In genomic region chr16:58522677-58523043, GRCm38 (mm10) we compare ENCODE assay signal across 8 mouse cellular contexts. TPM values are rescaled to one million over a fixed set of nuclear protein-coding genes. Genes with fewer than 3 reads are reported as not detected.
A peak's percentile ranks its signal among the peaks of the same experiment; 100 is the strongest.
DNase-seq lines count a peak whose midpoint lies in the region; ATAC-seq and TF ChIP-seq lines count a peak whose summit lies in the region.

No protein-coding gene starts in this region.

- WGBS in heart, postnatal 0 days: under 1% methylated on average over 16 of the region's 16 CpGs

- no peaks in the 10 kb centered on the region for H3K27me3 ChIP-seq in heart, postnatal 0 days (ENCODE audit: control insufficient read depth, insufficient read depth, low read length)

- peak overlapping the region; percentile 90 for H3K27ac ChIP-seq in heart, postnatal 0 days (ENCODE audit: low read depth)

- no peak for TF ChIP-seq CTCF in heart, postnatal 0 days (IDR thresholded peaks at IDR 0.05; ENCODE audit: low read depth)

- peaks cover 14% of the 10 kb centered on the region; the same call in 1 of the 2 replicates for H3K4me1 ChIP-seq in heart, postnatal 0 days (ENCODE audit: control insufficient read depth, insufficient read depth)

- TF ChIP-seq EP300 in heart, postnatal 0 days (IDR thresholded peaks at IDR 0.05; ENCODE audit: low read depth): no peak

- peak overlapping the region; percentile 78 for H3K4me2 ChIP-seq in heart, postnatal 0 days (ENCODE audit: low read depth, low read length)

- DNase-seq in left cerebral cortex, postnatal 4 days: peak; percentile 30
- no peak for DNase-seq in left cerebral cortex, postnatal 36 days (ENCODE audit: low spot score in 2 of 2)
- DNase-seq in heart, postnatal 0 days (ENCODE audit: low spot score): no peak
- DNase-seq in cerebellum, adult 9-10 months: no peak
- no peak for DNase-seq in cerebellum, postnatal 25 days
- no peak for DNase-seq in urinary bladder, postnatal 25 days (ENCODE audit: low spot score)

- peak overlapping the region; percentile 84 for H3K4me3 ChIP-seq in heart, postnatal 0 days (ENCODE audit: low read depth, low read length)

- H3K9ac ChIP-seq in heart, postnatal 0 days (replicated peaks; ENCODE audit: low read depth, low read length): peak overlapping the region; percentile 79

- no peaks in the 10 kb centered on the region for H3K36me3 ChIP-seq in heart, postnatal 0 days (replicated peaks; ENCODE audit: control insufficient read depth, insufficient read depth, low read length)

- ATAC-seq in common myeloid progenitor, adult 5-6 weeks (replicated peaks; ENCODE audit: low read depth, poor library complexity, severe bottlenecking): peak; percentile 27; the same call in 1 of the 2 replicates
- ATAC-seq in heart, postnatal 0 days (ENCODE audit: insufficient read depth, low read depth): peak; percentile 55
- ATAC-seq in megakaryocyte, adult 5-6 weeks (ENCODE audit: poor library complexity, severe bottlenecking): peak; percentile 12; the same call in 1 of the 2 replicates

- intact Hi-C loops in left cerebral cortex, postnatal 4 days (cut with DNase I): loop anchor here (10.0 kb wide), 1 partner anchor 92 kb away; the partner anchor contains the start of gene Gm813
- intact Hi-C loops in left cerebral cortex, postnatal 36 days (cut with DNase I): no loop called here

- H3K9me3 ChIP-seq in heart, postnatal 0 days (replicated peaks; ENCODE audit: control insufficient read depth, low read length): no peaks in the 10 kb centered on the region

RNA-seq across cellular contexts. Expression of gene St3gal6, which starts 1.4 kb away (rescaled TPM):
- total RNA-seq in left cerebral cortex, postnatal 4 days (2021): 10 to 100 TPM; 12.6 to 14.4 TPM
- 10 to 100 TPM; 20.2 to 22.9 TPM for total RNA-seq in left cerebral cortex, postnatal 36 days (2021)
- 18.1 and 38.7 TPM in 2 replicates for total RNA-seq in common myeloid progenitor, adult 5-6 weeks (2017)
- 7.8 and 7.9 TPM in 2 replicates for total RNA-seq in heart, postnatal 0 days (2014; rRNA removed; ENCODE audit: low replicate concordance)
- polyA plus RNA-seq in heart, postnatal 0 days (2015; fragmentation: Nextera tagmentation; extraction: Ambion mirVana): 14.7 and 17.2 TPM in 2 replicates
- total RNA-seq in megakaryocyte, adult 5-6 weeks (2015): 9.4 and 15.6 TPM in 2 replicates
- 11.9 and 17.3 TPM in 2 replicates for total RNA-seq in megakaryocyte, adult 5-6 weeks (2017)
